Mouse (Mus musculus): Measurements from ENCODE around the gene Rpl27. TPM values are rescaled to one million over a fixed set of nuclear protein-coding genes. Genes with fewer than 3 reads are reported as not detected.
"Not testable (repeated sequence)": the region's sequence is repeated elsewhere in the genome, so short reads cannot be mapped to it uniquely, and the experiment has no call there.

Gene Rpl27
- total RNA-seq (2021): 10 to 100 TPM; 40.7 to 42.5 TPM
- long read RNA-seq, transcript Rpl27-201 (5 exons, 614 nt): major isoform, 28 of 41 reads
- long read RNA-seq, transcript Rpl27-202 (4 exons, 732 nt): minor isoform, 10 of 41 reads
- long read RNA-seq, partial matches to known transcripts: 2 of 41 reads
- long read RNA-seq, other reads (novel, unspliced or antisense): 0 of 41 reads

DNA sequence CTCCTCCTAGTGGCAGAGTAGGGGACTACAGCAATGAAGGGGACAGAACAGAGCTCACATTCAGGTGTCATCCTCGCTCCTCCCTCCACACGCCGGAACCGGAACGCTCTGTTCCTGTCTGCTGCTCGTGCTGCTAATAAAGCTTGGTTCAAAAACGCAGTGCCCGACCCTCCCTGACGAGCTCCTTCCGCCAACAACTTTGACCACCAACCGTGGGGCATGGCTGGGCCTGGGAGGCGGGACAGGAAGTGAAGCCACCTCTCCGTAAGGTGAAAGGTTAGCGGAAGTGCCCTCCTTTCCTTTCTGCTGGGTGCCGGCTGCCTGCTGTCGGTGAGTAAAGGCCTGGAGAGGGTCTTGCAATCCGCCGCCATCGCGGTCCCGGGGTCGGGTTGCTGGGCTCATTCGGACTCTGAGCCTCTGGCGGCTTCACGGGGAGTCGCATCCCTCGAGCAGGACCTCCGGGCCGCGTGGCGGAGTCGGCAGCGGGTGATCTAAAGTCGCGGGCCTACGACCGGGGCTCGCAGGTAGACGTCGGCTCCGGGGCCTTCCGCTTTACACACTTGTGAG, at the start of gene Rpl27:
Gene Rpl27, plus strand, starts transcription at position 172 of the 567 bp plus-strand sequence.
- DNase-seq (ENCODE audit: low spot score in 2 of 2): peak; percentile 98

DNA sequence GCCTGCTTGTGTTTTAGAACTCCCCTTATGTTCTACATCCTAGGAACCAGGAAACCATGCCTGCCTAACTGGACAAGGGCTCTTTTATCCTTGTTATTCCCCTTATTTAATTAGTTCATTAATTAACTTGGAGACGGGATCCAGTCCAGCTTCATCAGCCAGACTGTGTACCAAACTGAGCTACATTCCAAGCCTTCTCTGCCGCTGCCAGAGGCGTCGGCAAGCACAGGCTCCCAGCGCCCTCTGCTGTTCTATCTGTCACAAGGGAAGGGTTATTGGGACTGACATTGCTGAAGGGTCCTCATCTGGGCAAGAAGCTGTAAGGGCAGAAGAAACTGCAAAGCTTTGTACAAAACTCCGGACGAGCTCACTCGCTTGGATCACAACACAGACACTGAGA, 47.0 kb upstream of the Rpl27 start:
- peak; percentile 56 to 83 for DNase-seq (ENCODE audit: low spot score in 2 of 2)

DNA sequence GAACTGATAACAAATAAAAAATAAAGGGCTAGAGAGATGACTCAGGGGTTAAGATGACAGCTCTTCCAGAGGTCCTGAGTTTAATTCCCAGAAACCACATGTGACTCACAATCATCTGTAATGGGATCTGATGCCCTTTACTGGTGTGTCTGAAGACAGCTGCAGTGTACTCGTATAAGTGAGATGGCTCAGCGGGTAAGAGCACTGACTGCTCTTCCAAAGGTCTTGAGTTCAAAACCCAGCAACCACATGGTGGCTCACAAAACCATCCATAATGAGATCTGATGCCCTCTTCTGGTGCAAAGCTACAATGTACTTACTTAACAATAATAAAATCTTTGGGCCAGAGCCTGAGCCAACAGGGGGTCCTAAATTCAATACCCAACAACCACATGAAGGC, 26.8 kb upstream of the Rpl27 start:
- DNase-seq (ENCODE audit: low spot score in 2 of 2): no peak

DNA sequence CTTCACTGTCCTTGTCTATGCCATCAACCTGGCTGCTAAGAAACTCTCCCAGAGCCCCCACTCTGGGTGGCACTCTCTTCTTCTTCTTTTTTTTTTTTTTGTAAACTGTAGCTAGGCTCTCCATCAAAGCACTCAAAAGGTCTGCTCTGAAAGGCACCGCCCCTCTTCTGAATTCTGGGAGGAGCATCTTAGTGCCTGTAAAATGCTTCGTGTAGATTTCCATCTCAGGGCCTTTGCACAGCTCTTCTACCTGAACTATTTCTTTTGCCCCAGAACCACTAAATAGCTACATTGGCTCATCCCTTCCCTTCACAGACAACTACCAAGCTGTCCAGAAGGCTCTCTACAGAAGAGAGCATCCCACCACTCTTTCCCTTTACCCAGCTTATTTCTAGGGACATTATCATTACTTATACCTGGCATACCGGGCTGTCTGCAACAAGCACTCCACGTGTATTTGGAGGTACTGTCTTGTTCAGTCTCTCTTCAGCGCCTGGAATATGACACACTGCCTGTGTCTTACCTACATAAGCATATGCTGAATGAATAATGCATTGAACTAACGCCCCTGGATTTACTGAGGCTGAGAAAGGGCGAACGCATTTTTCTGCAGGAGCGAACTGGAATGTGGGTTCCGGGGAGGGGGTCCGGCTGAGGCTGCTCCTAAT, 25.5 kb upstream of the Rpl27 start:
- DNase-seq (ENCODE audit: low spot score in 2 of 2): no peak

GRCm38 (mm10) chr11:101417101-101417855, 24.8 kb upstream of the Rpl27 start, which contains the start of gene Aarsd1:
Gene Aarsd1 (minus strand): TSS chr11:101417615.
- DNase-seq (ENCODE audit: low spot score in 2 of 2): peak; percentile 81 to 93

- DNase-seq (ENCODE audit: low spot score in 2 of 2): no peak
These were observed 23.1 kb upstream of the Rpl27 start for GRCm38 (mm10) chr11:101418991-101419390.

DNA sequence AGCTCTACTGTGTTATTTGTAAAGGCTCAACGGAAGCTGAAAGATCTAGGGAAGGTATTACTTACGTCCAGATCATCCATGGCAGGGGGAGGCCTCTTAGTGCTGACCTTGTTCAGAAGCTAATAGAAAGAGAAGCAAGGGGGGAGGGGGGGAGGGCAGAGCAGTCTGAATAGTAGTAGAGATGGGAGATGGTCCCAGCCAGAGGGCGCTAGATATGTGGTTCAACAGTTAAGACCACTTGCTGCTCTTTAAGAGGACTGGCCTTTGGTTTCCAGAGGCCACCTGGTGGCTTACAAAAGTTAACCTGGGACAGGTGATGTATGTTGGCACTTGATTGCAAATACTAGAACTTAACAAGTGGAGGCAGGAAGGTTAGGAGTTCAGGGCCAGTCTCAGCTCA, 22.5 kb upstream of the Rpl27 start:
- no peak for DNase-seq (ENCODE audit: low spot score in 2 of 2)

- DNase-seq (ENCODE audit: low spot score in 2 of 2): no peak
These were observed 21.9 kb upstream of the Rpl27 start for GRCm38 (mm10) chr11:101420148-101420547.

DNA sequence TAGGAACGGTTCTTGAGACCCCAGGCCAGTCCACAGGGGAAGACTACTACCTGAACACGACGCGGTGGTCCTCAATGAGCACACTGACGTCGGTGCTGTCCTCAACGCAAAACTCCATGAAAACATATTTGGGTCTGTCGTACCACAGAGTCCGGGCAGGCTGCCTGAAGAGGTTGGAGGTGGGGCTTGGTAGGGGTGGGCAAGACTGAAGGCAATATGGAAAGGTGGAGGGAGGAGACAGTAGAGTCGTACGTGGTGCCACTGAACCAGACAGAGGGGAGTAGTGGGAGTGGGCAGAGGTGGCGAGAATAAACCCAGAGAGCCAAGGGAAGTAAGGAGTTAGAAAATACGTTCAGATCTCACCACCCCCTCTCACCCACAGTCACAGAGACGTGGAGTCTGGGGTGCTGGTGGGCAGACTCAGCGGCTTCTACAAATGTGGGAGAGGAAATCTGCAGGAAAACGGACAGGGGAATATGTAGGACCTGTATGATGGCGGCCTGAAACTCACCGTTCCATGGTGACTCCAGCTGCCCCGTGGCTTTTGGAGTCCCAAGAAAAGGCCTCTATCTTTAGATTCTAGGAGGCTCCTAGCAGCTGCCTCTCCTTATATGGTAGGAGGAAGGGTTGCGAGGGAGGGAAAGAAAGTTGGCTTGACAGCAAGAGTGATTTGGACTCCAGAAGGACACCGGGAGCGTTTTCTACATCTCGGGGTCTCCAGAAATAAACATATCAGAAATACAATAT, 17.8 kb upstream of the Rpl27 start, which contains the start of gene Gm27029:
Gene Gm27029, minus strand, starts transcription at position 692 of the 747 bp plus-strand sequence.
- no peak for DNase-seq (ENCODE audit: low spot score in 2 of 2)

GRCm38 (mm10) chr11:101424925-101425813, 16.9 kb upstream of the Rpl27 start, which contains the start of the genes Rundc1 and Ptges3l:
Gene Rundc1 (plus strand): TSS chr11:101425085.
Gene Ptges3l (minus strand): TSS chr11:101425333.
- peak; percentile 97 to 98 for DNase-seq (ENCODE audit: low spot score in 2 of 2)

DNA sequence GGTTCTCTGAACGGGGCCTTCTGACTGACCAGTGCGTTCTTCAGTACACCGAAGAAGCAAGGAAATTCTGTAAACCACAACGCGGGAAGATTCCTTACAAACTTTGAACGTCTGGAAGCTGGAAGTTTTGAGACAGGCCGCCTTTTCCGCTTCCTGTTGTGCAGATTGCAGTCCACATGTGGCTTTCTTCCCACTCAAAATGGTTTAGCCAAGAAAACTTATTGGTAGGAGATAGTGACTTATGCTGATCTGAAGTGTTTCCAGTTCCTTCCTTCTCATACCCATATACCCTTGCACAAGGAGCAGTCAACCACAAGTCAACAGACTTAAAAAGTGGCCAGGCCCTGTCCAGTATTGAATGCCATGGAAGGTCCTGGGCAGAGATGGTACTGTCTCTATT, 15.9 kb upstream of the Rpl27 start:
- no peak for DNase-seq (ENCODE audit: low spot score in 2 of 2)

GRCm38 (mm10) chr11:101431327-101431726, 10.8 kb upstream of the Rpl27 start:
- no peak for DNase-seq (ENCODE audit: low spot score in 2 of 2)

DNA sequence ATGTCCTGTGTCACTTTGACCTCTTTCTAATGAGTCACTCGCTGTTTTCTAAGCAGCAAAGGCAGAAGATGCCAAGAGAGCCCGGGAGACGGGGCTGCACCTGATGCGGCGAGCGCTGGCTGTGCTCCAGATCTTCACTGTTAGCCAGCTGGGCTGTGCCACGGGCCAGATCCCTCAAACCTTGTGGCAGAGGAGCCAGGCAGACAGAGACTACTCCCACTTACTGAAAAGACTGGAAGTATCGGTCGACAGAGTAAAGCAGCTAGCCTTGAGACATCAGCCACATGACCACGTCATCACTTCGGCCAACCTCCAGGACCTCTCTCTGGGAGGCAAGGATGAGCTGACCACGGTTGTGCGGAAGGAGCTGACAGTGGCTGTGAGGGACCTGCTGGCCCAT, 8.7 kb upstream of the Rpl27 start:
- no peak for DNase-seq (ENCODE audit: low spot score in 2 of 2)

DNA sequence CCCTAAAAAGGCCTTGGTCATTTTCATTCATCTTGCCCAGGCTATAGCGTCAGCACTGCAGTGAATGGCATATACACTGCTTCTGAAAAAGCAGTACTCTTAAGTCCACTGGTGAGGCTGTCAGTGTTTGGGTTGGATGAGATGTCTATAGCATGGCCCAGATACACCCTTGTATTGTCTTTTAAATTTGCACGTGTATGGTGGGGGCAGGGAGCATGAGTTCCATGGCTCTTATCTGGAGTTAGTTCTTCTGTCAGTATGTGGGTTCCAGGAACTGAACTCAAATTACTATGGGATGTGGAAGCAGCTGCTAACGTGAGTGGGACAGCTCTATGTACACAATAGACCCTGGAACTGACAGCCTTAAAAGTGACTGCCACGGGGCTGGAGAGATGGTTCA, 6.3 kb upstream of the Rpl27 start:
- DNase-seq (ENCODE audit: low spot score in 2 of 2): no peak

DNA sequence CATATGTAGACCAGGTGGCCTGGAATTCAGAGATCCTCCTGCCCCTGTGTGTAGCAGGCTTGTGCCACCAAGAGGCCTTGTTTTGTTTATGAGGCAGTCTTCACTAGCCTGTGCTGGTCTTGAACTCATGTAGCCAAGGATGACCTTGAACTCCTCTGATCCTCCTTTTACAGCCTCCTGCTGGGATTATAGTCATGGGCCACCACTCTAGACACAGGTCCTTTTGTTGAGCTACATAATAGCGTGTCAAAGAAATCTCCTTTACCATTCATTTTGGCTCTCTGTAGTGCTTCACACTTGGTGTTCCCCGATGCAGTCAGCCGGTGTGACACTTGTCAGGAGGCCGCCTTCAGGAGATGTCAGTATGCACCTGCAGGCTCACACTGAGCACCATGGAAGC, 5.2 kb upstream of the Rpl27 start:
- DNase-seq (ENCODE audit: low spot score in 2 of 2): no peak

GRCm38 (mm10) chr11:101438006-101438405, 4.1 kb upstream of the Rpl27 start:
- DNase-seq (ENCODE audit: low spot score in 2 of 2): not testable (repeated sequence)

DNA sequence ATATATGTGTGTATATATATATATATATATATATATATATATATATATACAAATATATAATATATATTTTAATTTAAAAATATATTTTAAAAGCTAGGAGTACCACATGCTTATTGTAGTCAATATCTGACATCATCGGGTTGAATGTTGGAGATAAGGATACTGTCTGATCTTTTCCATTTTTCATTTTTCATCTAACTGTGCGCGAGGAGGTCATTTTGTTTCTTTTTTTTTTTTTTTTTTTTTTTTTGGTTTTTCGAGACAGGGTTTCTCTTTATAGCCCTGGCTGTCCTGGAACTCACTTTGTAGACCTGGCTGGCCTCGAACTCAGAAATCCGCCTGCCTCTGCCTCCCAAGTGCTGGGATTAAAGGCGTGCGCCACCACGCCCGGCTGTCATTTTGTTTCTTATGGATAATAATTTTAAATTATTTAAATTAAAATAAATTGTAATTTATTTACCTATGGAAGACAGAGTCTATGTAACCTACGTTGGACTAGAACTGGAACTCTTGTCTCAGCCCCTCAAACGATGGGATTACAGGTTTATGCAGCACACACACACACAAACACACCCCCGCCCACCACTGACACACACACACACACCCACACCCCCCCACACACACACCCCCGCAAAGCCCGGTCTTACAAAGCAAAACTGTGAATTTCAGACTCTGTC, 510 bp upstream of the Rpl27 start:
- not testable (repeated sequence) for DNase-seq (ENCODE audit: low spot score in 2 of 2)

DNA sequence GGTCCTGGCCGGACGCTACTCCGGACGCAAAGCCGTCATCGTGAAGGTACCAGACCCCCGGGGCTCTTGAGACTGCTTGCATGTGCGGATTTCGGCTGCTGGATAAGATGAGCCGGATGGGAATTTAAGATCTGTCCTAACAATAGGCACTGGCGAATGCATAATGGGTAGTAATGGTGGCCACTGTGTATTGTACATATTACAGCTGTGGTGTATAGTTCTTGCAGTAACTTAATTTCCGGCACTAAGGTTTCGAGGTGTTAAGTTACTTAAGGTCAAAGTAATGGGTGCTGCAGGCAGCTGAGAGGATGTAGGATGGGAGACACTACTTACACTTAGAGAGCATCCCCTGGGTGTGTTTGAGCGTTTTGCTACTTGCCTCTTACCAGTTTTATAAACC, 662 bp downstream of the Rpl27 start:
- DNase-seq (ENCODE audit: low spot score in 2 of 2): no peak

DNA sequence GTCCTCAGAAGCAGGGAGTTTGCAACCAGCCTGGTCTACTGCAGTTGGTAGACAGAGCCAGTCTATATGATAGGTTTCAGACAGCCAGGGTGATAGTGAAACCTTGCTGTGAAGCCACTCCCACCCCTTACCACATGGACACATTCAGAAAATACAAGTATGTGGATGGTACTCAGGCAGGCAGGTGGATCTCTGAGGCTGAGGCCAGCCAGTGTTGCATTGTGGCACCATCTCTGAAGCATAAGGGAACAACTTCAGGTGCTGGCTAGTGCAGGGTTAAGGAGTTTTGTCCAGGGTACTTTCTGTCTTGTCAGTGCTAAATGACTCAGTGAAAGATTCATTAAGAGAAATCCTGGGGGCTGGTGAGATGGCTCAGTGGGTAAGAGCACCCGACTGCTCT, 4.2 kb downstream of the Rpl27 start:
- DNase-seq (ENCODE audit: low spot score in 2 of 2): no peak
